Mouse (Mus musculus) monocyte, adult 2 months (primary cell): ENCODE results near the gene Mrap2.

Experiments
- DNase-seq, 2 experiments: peaks; one replicate each; pipeline ENCODE4 v3.0.0; 2022; ENCODE audit warnings: low spot score in 2 of 2, low read depth in 1 of 2

Mrap2 gene

GRCm38 (mm10) chr9:87178534-87178933 lies 34.4 kb downstream of the Mrap2 start:
- no peak for DNase-seq

GRCm38 (mm10) chr9:87182231-87182630 lies 38.1 kb downstream of the Mrap2 start:
- no peak for DNase-seq

GRCm38 (mm10) chr9:87187336-87187735 lies 43.2 kb downstream of the Mrap2 start:
- DNase-seq: no peak

GRCm38 (mm10) chr9:87193721-87194120 lies 49.6 kb downstream of the Mrap2 start:
- DNase-seq: no peak

GRCm38 (mm10) chr9:87197277-87197676 lies 53.2 kb downstream of the Mrap2 start:
- DNase-seq: no peak

GRCm38 (mm10) chr9:87198036-87198435 lies 53.9 kb downstream of the Mrap2 start:
- DNase-seq: no peak

- DNase-seq: no peak
These were observed 56.3 kb downstream of the Mrap2 start for GRCm38 (mm10) chr9:87200426-87200825.

- DNase-seq: no peak
These were observed 56.8 kb downstream of the Mrap2 start for GRCm38 (mm10) chr9:87200919-87201318.

GRCm38 (mm10) chr9:87202431-87202830 lies 58.3 kb downstream of the Mrap2 start:
- DNase-seq: no peak

- no peak for DNase-seq
These were observed 66.8 kb downstream of the Mrap2 start for GRCm38 (mm10) chr9:87210830-87211339.

GRCm38 (mm10) chr9:87213204-87213603 lies 69.1 kb downstream of the Mrap2 start:
- no peak for DNase-seq
